Mouse (Mus musculus) inflammation-experienced regulatory T-cells, adult 6 months (primary cell): ENCODE data around the gene Trp53tg5. TPM values are rescaled to one million over a fixed set of nuclear protein-coding genes. Genes with fewer than 3 reads are reported as not detected.

ENCODE experiments used
- ATAC-seq: one replicate; pipeline ENCODE4 v1.8.0; 2017
- polyA plus RNA-seq, 3 experiments: library from polyadenylated mRNA; unstranded; fragments of 100-300 nt; shearing (Covaris generic); gene quantifications; one replicate each; pipeline ENCODE4 v1.2.1; 2017

The Trp53tg5 gene
- polyA plus RNA-seq, 3 experiments from 2014 or later: not detected

DNA sequence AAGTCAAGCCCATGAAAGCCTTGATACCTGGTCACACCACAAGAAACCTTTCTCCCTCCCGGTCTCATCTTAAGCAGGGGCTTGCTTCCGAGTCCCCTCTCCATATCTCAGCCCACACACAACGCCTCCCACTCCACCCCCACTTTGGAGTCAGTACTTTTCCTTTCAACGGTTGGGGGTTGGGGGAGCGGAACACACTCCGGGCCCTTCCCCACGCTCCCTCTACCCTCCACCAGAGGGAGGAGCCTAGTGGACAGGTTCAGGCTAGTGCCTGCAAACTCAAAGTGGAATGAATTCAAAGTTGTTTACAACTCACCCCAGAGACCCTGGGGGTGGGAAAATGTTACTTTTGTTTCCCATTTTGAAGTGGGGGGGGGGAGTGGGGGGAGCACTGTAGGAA, 42.8 kb downstream of the Trp53tg5 start:
- ATAC-seq: no peak

DNA sequence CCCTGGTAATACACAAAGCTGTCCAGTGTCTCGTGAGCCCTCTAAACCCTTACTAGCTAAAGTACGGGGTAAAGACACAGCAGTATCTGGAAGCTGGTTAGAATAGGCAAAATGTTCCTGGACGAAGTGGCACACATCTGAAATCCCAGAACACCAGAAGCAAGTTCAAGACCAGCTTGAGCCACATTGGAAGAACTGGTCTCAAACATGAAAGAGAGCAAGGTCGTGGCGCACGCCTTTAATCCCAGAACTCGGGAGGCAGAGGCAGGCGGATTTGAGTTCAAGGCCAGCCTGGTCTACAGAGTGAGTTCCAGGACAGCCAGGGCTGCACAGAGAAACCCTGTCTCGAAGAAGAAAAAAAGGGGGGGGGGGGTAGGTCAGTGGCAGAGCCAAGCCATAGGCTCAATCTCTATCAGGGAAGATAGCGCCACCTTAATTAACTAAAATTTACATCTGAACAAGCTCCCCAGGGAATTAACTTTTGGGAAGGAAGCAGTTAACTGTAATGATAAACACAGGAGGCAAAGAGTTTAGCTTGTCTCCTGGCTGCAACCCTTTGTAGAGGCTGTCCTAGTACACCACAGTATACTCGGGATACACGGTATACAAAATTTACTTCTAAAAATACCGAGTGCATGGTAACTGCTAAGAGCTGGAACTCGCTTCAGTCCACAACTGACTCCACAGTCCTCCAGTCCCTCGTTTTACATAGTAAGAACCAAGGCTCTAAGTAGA, 43.5 kb downstream of the Trp53tg5 start:
- no peak for ATAC-seq

DNA sequence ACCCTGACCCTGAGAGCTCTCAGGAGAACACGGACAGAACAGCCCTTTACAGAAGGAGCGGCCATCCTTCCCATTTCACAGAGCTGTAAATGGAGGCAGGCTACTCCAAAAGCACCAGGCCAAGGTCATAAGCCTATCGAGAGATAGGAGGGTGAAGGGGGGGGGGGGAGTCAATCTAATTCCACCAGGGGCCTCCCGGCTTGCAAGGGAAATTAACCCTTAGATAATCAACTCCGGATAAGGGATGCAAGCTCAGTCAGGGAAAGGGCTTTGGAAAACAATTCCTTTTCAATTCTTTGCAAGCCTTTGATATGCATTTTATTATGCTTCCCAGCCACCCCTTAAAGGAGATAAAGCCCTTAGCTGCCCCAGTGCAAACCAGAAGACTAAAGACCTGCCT, 45.1 kb downstream of the Trp53tg5 start:
- ATAC-seq: no peak

- ATAC-seq: no peak
These were observed 46.6 kb downstream of the Trp53tg5 start for GRCm38 (mm10) chr2:164426952-164427351.

DNA sequence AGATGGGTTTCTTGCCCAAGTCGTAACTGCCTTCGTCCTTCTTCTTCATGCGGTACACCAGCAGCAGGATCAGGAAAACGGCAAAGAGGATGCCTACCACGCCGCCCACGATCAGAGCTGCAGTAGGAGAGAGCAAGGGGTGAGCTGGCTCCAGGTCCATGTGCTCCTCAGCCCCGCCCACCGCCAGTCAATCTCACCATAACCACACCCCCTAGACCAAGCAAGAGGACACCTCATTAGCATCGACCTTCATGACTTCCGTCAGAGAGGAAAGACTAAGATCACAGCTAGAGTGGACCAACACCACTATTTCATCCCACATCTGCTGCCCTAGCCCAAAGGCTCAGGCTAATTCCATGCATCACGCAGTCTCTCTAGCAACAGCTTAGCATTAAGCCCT, 47.4 kb downstream of the Trp53tg5 start:
- ATAC-seq: no peak

- no peak for ATAC-seq
These were observed 48.1 kb downstream of the Trp53tg5 start for GRCm38 (mm10) chr2:164425401-164425800.

GRCm38 (mm10) chr2:164424406-164424805, 49.1 kb downstream of the Trp53tg5 start:
- ATAC-seq: no peak

DNA sequence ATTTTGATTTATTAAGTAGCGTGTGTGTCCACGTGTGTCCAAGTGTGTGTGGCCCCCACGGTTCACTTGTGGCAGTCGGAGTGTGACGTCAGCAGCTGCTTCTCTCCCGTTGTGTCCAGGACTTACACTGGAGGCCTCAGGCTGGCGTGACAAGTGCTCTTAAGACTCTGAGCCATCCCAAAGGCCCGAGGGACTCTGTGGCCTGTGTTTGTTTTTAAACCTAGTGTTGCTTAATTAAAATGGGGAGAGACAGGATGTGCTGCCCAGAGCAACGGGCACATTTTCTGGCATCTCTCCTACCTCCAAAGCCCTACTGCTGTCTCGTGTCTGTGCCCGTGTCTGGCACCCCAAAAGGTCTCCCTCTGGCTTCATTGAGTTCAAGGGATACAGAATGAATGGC, 50.1 kb downstream of the Trp53tg5 start:
- ATAC-seq: no peak

GRCm38 (mm10) chr2:164422675-164423393, 50.7 kb downstream of the Trp53tg5 start:
- no peak for ATAC-seq

- ATAC-seq: no peak
These were observed 51.5 kb downstream of the Trp53tg5 start for GRCm38 (mm10) chr2:164421979-164422378.

DNA sequence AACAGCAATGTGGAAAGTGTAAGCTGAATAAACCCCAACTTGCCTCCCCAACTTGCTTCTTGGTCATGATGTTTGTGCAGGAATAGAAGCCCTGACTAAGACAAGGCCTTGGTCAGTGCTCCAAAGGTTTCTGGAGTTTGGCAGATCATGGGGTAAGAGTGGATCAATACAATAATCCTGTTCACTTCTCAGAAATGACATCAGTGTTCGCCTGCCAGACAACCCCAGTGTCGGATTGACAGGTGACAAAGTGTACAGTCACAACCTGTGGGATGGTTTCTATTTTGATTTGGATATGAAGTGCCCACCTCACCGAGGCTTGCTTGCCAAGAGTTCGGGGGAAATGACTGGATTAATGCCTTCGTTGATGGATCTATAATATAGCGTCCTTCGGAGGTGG, 52.2 kb downstream of the Trp53tg5 start:
- ATAC-seq: no peak

Other genes with a start within 250 kb of the Trp53tg5 start
- gene Svs2, start 235.3 kb downstream of the Trp53tg5 start, polyA plus RNA-seq: not detected
- not detected for gene Svs3b, start 217.1 kb downstream of the Trp53tg5 start, polyA plus RNA-seq
- not detected for gene Svs4, start 195.3 kb downstream of the Trp53tg5 start, polyA plus RNA-seq
- not detected for gene Svs3a, start 184.5 kb downstream of the Trp53tg5 start, polyA plus RNA-seq
- gene Svs6, start 157.0 kb downstream of the Trp53tg5 start, polyA plus RNA-seq: not detected
- not detected for gene Svs5, start 141.0 kb downstream of the Trp53tg5 start, polyA plus RNA-seq
- gene Slpi, start 84.6 kb downstream of the Trp53tg5 start, polyA plus RNA-seq: 1 to 10 TPM; 3.3 to 7.1 (median 3.8) TPM
- gene Rbpjl, start 70.6 kb downstream of the Trp53tg5 start, polyA plus RNA-seq: not detected
- under 1 TPM in 1 of 3 experiments, not detected in 2; 0.21 TPM for gene Matn4, start 68.6 kb downstream of the Trp53tg5 start, polyA plus RNA-seq
- 10 to 100 TPM; 12.0 to 42.7 (median 41.8) TPM for gene Sdc4, start 29.8 kb downstream of the Trp53tg5 start, polyA plus RNA-seq
- 10 to 100 TPM; 10.4 to 35.1 (median 25.4) TPM for gene Sys1, start 16.8 kb downstream of the Trp53tg5 start, polyA plus RNA-seq
- gene Gm20458, start 12.8 kb downstream of the Trp53tg5 start, polyA plus RNA-seq: 1 to 10 TPM in 1 of 3 experiments, not detected in 2; 4.5 TPM
- gene Dbndd2, start 12.4 kb upstream of the Trp53tg5 start, polyA plus RNA-seq: 1 to 10 TPM; 1.5 to 7.5 (median 7.1) TPM
- gene Pigt, start 23.8 kb upstream of the Trp53tg5 start, polyA plus RNA-seq: 10 to 100 TPM; 13.6 to 36.2 (median 30.9) TPM
- gene Wfdc2, start 88.7 kb upstream of the Trp53tg5 start, polyA plus RNA-seq: not detected
- gene Spint3, start 99.7 kb upstream of the Trp53tg5 start, polyA plus RNA-seq: not detected
- not detected for gene Wfdc6a, start 111.7 kb upstream of the Trp53tg5 start, polyA plus RNA-seq
- gene Eppin, start 119.9 kb upstream of the Trp53tg5 start, polyA plus RNA-seq: not detected
- gene Wfdc6b, start 139.8 kb upstream of the Trp53tg5 start, polyA plus RNA-seq: not detected
- not detected for gene Wfdc8, start 139.9 kb upstream of the Trp53tg5 start, polyA plus RNA-seq
- gene Wfdc16, start 165.1 kb upstream of the Trp53tg5 start, polyA plus RNA-seq: not detected
- not detected for gene Wfdc10, start 182.3 kb upstream of the Trp53tg5 start, polyA plus RNA-seq
- gene Wfdc9, start 182.9 kb upstream of the Trp53tg5 start, polyA plus RNA-seq: not detected
- not detected for gene Wfdc11, start 200.4 kb upstream of the Trp53tg5 start, polyA plus RNA-seq
- gene Wfdc13, start 211.4 kb upstream of the Trp53tg5 start, polyA plus RNA-seq: not detected
- not detected for gene Spint4, start 224.8 kb upstream of the Trp53tg5 start, polyA plus RNA-seq
- gene Spint5, start 241.6 kb upstream of the Trp53tg5 start, polyA plus RNA-seq: not detected